Mouse (Mus musculus) layer of hippocampus, adult 9-11 months (tissue): ENCODE measurements at regions not wholly inside any gene's neighbourhood (a gene's known extent, or its start where the extent isn't known, plus 50 kb on each side); places are given as distances from the start of the nearest gene placed in this dataset.

Source experiments
- DNase-seq: peaks from one replicate; pipeline ENCODE4 v3.0.0; 2022

DNA sequence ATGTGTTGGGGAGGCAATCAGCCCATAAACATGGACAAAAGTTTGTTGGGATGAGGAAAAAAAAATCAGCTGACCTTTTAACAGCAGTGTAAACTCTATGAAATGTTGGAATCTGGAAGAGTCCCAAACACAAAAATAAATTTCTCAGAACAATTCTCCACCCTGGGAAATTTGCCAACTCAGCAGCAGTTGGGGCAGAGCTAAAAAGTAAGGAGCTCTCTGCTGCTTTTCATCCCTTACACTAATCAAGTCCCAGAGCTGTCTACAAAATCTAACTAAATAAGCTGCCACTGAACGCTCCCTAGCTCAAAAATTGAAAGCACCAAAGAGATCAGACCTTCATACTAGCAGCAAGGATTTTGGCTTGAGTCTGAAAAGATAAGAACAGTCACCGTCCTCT is 176.6 kb upstream of the Egflam start:
- no peak for DNase-seq

DNA sequence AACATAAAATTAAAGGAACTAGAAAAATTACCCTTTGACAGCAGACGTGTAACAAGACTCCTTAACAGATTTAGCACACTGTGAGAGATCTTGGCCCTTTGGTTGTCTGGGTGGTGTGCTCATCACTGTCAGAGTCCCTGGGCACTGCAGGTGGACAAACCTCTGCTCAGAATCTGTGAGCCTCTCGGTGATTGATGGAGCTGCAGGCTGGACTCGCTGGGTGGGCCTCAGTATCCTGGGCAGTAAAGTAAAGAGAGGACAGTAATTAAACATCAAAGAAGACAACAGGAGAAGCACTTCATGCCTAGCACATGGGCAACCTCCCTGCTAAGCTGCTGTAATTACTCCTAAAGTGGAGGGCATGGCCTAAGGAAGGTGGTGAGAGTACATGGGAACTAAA is 180.2 kb upstream of the Egflam start:
- DNase-seq = no peak

DNA sequence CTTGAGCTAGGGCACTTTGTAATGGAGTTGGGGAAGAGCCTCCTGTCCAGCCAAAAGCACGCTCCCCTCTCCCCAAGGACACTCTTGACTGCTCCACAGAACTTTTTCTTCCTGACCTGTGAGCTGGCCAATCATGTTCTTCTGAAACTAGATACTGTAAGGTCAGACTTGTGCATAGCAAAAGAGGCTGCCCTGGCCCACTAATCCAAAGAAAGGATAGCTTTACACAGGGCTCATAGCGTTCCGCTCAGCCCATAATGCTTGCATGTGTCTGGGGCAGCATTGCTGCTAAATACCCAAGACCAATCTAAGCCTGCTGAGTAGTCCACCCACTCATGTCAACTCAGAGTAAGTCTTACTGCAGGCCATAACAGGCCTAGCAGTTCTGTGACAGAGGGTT is 189.0 kb upstream of the Egflam start:
- DNase-seq = no peak

DNA sequence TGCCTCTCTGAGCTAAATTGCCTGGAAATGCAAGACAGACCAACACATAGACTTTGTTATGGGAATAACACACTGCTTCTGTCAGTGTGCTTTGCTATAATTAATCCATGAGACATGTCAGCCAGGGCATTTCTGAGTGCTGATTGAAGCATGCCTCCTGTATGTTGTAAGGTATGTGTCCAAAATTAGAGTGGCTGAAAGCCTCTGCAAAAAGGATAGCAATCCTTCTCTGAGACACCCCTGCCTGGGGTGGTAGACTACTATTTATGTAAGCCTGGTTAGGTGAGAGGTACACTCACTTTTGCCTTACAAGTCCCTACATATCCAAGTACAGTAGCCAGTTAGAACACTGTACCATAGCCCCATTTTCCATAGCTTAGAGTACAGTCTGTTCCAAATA is 193.3 kb upstream of the Egflam start:
- DNase-seq = no peak

DNA sequence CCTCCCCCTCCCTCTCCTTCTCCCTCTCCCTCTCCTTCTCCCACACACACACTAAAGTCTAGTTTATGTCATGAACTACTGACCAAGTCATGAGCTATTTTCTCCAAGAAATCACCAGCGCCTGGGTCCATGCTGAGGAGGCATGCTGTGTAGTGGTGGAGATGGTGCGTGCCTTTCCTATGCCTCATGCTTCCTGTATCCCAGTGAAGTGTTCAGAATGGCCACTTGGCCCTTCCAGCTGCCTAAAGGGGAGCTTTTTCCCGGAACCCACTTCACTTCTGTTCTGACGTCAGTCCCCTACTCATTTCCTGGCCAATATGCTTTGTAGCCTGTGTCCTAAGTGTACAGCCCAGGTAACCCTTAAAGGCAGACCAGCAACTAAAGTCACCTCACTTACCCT is 199.1 kb upstream of the Egflam start:
- no peak for DNase-seq

DNA sequence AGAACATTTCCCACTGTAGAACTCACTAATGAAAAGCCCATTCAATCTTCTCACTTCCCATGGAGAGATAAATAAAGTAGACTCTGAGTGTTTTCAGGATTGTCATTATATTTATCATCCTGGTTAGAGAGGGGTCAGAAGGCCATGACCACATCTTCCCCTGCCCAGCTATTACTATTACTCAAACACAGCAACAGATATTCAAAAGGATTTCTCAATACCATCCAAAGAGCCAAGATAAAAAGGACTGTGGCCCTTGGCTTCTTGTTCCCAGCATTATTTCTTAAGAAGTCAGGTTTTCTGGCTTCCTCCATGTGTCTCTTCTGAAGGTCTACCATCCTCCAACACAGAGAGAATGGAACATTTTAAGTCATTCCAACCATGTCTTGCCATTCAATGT is 199.6 kb upstream of the Egflam start:
- DNase-seq = no peak

DNA sequence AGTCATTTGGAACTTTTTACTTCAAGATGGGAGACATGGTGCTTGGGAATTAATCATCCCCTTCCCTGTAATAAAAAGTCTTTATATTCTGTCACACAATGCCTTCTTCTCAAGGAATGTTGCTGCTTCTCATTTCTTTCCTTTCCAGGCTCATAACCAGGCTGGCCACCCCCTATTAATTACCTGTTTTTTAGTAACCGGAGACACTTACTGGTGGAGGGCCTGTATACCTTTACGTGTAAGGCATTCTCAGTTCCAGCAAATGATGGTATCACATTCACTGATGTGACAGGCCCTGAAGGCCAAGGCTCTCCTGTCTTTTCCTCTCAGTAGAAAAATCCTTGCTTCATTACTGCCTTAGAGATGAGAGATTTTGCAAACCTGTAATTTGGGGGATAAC is 203.3 kb upstream of the Egflam start:
- no peak for DNase-seq

DNA sequence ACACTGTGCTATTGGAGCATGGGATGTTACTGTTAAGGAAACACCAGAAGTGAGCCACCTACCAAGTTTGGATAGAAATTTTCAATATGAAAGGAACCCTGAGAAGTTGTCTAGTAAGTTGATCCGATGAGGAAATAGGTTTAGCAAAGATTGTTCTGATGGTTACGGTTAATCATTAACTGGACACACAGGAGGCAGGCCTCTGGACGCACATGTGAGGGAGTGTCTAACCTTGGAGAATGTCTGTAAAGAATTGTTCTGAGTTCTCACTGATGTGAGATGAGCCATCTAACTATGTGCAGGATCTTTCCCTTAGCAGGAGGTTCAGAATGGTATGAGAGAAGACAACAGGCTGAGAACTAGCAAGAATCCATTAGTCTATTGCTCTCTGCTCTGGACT is 205.8 kb upstream of the Gdnf start:
- no peak for DNase-seq

DNA sequence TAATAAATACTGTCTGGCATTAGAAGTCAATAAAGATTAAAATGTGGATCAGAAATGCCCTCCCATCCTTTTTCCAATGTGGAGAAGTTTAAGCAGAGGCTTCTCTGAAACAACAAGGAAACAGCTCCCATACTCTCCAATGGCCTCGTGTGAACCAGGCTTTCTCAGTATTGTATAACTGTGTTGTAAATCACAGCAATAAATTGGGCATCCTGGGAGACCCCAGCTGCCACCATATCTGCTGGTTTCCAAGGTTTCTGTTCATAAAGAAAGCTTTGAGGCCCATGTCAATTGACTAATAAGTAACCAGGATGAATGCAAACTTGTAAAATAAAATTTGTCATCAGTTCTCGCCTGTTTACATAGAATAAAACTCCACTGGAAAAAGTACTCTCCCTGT is 192.7 kb upstream of the Gdnf start:
- DNase-seq = no peak

DNA sequence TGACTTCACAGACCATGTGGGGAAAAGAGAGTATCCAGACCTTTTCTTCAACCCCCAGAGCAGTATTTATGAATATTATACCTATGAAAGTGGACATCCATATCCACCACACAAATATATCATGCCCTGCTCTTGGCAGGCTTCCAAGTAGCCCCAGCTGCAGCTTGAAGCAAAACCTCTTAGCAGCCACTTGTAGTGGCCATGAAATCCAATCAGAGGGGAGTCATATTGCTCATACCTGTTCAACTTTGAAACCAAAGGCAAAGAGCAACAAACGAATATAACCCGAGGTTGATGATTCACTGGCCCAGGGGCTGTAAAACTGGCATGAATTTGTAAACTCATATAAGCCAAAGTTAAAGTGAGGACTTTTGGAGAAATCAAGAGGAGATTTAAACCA is 187.6 kb upstream of the Gdnf start:
- no peak for DNase-seq

DNA sequence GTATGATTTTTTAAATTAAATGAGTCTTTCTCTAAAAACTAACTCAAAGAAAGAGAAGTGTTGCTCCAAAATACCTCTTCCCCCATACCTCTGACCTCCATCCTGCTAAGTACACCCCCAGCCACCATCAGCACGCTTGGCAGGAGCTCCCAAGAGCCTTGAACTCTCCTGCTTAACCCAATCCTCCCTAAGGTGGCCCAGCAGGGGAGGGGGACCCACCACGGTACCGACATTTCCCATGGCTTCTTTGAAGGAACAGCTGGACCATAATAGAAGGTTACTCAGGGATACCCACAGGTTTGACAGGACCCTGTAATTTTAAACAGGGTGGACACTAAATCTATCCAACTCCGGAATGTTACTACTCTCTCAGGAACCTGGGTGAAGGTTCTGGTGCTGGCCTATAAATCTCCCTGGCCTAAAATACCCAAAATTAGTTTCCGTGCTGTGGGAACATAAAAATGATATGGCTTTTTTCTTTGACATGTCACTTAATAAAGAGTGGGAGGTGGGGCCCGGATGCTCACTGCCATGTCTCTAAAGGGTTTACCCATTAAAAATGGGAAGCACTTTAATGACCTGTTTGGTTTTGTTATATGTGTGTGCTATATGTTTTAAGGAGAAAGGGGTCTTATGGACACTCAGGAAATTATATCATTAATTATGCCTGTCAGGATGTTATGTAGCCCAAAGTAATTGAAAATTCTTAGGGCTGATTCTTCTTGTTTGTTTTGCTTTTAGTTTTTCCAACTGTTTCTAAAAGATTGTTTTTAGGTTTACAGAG is 185.8 kb upstream of the Gdnf start:
- DNase-seq = no peak

DNA sequence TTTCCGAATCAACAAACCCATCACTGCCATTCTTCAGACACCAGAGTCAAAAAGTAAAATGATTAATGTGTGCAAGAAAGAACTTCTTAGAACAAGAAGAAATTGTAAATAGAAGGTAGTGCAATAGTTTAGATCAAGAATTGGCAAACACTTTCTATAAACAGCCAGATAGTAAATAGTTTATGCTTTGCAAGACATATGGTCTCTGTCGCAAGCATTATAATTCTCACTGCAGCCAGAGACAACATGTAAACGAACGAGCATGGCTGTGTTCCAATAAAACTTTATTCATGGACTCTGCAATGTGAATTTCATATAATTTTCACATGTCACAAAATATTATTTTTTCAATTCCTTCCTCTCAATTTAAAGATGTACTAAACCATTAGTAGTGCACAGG is 180.8 kb upstream of the Gdnf start:
- DNase-seq = no peak

DNA sequence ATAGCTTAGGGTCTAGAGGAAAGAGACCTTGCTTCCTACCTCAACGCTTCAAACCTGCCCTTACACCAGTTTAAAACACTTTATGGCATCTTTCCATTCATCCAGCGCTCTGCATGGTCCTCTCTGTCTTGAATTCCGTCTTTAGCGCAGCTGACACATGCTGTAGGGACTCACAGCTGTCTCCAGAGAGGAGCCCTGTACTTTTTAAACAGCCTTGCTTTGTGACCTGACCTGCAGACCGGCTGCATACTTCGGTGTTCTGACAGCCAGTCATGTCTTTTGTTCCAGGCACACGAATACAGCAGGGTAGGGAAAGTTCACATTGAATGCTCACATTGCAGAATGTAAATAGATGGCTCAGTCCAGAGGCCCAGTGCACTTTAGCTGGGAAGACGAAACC is 175.4 kb upstream of the Gdnf start:
- no peak for DNase-seq

DNA sequence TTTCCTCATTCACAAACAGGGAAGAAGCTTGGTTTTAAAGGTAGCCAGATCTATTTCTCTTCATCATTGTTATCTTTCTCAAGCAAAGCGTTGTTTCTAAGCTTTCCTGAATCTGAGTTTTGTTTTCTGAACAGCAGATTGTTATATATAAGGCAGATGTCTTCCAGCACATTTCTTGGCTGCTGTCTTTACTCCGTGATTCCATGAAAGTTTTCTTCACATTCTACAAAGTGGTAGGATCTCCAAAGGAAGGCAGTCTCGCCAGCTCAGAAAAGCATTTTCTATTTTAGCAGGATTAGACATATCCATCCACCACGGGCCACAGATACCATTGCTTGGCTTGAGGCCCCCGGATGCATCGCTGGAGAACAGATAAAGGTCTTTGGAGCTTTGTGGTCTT is 171.2 kb upstream of the Gdnf start:
- DNase-seq = peak; percentile 8

DNA sequence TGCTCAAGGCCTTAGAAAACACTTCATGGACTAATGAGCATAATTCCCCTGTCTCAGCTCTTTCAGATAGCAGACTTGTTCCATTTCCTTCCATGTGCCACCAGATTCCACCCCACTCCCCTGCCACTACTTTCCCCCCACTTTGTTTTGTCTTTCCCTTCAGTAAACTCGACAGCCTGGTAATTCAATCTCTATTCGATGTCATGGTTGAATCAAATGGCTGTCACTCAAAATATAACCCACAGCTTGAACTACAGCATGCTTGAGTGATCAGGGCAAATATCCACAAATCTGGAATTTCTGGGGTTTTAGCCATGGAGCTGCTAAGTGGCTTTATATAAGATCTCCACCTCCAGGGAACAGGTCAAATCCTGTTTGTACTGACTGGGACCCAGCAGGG is 168.6 kb upstream of the Gdnf start:
- no peak for DNase-seq

DNA sequence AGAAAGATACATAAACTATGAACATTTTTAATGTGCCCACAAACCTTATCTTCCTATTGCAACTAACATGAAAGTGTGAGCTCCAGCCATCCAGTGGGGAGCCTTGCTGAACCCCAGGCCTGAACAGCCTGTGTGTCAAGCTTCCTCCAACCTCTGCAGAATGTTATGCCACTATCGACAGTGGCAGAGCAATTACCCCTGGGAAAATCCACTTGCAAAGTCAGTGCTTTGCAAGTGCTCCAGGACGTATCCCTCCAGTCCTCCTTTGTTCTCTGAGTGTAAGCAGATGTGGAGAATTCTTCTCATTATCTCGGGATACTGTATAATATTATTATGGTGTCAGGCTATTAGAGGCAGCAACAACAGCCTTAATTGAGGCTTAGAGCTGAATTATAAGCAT is 159.9 kb upstream of the Gdnf start:
- no peak for DNase-seq

DNA sequence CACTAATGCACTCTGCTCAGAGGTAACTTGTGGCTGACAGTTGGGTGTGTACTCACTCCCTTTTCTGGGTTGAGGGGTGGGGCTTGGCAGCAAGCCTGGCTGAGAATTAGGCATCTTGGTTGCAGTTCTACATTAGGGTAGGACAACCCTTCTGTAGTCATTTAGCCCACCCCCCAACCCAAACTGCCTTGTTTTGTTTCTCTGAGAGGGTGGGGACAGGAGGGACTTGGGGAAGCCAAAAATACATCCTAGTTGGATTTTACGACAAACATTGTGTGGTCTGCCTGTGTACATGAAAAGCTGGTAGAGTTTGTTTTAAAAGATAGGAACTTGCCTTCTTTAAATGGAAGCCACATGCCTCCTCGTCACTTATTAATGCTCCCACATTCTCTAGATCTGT is 146.8 kb upstream of the Gdnf start:
- no peak for DNase-seq

DNA sequence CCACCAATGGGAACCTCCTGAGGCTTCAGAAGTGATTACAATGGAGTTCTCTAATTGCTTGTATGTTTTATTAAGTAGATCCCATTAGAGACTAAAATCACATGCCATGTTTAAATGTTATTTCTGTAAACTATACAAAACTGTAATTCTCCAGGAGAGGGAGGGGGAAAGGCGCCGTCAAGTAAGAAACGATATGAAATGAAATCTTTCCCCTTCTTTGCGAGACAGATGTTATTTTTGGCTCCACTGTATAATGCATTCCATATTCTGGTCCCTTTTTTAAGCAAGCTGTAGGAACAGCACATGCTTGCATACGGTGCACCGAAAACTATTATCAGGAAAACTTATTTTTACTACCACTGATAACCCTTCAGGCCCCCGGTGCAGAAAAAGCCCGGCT is 141.0 kb upstream of the Gdnf start:
- DNase-seq = no peak

DNA sequence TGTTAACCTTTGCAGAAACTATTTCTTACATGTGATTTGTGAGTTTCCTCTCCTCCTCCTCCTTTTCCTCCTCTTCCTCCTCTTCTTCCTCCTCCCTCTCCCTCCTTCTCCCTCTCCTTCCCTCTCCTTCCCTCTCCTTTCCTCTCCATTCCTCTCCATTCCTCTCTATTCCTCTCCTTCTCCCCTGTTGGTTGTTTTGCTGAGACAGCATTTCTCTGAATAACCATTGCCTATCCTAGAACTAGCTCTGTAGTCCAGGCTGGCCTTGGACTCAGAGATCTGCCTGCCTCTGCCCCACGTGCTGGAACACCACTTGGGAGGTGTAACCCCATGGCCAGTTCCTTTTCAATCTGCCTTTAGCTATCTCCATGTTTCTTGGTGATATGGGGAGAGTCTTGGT is 133.7 kb upstream of the Gdnf start:
- DNase-seq = no peak

DNA sequence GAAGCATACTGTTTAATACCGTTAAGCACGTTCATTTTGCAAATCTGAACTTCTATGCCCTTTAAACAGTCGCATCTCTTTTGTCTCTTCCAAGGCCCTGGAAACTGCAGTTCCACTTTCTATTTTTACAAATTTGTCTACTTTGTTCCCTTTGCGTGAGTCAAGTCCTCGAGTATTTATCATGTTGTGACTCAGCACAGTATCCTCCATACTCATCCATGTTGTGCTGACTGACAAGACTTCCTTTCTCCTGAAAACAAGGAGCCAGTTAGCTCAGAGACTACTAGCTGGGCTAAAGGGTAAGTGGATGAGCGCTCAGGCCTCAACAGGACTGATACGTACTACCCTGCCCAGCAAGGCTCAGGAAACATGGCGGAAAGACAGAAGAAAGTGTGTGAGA is 131.9 kb upstream of the Gdnf start:
- DNase-seq = no peak

DNA sequence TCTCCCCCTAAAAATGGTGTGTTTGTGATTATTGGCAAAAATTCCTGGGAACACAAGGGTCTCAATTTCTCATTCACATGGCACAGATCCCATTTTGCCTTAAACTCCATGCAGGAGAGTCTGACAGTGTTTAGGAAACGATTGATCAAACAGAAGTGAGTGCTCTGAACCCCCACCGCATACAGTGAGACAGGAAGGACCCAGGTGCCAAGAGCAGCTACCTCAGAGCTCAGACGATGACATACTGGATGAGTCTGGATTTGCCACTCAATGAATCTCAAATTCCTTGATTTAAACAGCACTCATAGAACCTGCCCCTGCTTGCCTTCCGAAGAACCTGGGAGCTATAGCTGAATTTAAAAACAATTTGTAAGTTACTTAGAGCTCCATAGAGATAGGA is 129.6 kb upstream of the Gdnf start:
- DNase-seq = no peak

DNA sequence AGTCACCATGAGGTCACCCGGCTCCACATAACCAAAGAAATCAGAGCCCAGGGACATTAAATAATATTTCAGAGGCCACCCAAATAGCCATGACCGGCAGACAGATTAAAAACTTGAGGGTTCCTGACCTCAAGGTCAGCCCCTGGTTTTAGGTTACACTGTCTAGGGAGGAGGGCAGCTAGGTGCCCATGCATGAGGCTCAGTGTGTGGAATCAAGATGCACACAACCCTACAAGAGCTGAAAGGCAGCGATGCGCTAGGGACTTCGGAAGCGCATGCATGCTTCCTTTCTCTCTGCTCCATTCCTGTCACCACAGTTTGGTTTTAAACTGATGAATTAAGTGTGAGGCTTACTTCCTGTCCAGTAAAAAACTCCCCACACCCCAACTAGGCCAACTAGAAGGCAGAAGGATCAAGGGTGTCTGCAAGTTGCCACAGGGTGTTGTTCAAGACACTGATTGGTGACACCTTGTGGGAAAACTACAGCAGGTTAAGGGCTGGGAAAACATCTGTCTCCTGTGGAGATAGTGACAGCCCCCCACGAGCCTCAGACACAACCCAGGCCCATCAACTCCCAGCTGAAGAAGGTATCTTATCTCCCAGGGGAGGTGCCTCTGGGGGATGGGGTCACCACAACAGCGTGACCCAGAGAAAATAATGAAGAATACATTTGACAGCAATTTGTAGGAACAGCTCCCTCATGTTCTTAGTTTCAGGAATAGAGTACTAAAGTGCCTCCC is 127.2 kb upstream of the Gdnf start:
- DNase-seq = no peak

DNA sequence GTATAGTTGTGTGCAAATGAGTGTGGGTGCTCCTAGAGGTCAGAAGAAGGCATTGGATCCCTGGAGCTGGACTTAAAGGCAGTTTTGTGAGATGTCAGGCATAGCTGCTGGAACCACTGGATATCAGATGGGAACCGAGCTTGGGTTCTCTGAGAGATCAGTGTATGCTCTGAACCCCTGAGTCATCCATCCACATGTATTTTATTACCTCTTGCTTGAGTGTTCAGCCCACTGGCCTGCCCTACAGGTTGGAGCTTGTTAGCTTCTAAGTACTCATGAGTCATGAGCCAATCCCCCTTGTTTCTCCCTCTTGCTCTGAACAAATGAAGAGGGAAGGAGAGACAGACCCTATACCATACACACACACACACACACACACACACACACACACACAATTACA is 119.4 kb upstream of the Gdnf start:
- DNase-seq = no peak

DNA sequence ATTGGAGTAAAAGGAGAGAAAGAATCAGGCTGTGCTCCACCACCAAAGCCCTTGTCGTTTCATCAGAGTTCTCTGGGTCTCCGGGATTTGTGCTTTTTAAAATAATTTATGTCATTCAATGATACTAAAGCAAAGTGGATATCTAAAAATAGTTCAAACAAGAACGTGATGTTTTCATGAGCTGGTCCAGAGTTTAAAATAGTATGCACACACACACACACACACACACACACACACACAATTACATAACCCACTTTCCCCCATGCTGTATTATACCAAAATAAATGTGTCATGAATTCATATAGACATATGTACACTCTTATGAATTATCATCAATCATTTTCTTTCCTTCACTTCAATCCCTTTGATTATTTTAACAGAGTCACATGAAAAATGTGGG is 118.5 kb upstream of the Gdnf start:
- no peak for DNase-seq

DNA sequence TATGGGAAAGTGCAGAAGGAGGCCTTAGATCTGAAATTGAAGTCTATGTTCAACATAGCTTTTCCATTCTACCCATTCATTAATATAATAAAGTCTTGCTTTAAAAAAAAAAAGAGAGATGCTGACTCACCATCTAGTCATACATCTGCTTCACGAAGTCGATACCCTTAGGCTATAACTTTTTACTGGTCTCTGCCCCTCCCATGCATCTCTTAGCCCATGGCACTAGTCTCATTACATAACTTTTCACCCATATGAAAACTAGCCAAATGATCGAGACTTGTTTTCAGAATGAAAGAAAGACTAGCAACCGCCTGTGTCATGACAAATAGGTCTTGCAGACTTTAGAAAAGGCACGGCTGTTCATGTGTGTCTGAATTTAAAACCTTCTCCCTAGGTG is 116.6 kb upstream of the Gdnf start:
- no peak for DNase-seq
